Mouse (Mus musculus) right cerebral cortex, adult 2 months (tissue): ENCODE data around the gene Gmds.

Experiments
- DNase-seq, 2 experiments: peaks; one replicate each; pipeline ENCODE4 v3.0.0; 2021 to 2022; ENCODE audit warnings: low spot score in 2 of 2

The Gmds gene

DNA sequence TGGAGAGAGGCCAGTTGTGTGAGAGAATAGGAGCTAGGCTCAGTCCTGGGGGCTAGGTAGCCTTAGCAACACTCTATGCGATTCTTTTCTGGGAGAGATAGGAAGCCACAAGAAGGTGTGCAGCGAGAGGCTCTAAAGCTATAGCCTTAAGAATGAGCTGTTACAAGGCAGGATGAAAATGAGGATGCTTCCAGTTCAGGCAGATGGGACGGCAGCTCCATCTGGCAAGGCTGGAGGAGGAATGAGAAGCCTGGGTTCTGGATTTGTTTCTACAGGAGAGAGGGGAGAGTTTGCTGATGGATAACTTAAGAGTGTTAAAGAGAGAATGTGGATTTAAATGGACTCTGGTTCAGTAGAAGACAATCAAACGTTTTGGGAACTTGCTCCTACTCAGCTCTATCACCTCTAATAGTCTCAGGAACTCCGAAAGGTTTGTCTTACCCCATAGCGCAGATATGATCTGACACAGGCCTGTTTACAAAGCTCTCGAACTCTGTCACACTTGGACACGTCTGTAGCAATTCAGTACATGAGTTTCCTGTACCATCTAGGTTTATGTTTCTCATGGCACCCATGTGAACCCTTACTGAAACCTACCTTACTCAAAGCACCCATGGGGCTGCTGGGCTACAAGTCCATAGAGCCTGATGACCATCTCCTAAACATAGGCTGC is 459.6 kb downstream of the Gmds start:
- DNase-seq = peak; percentile 17 to 27

DNA sequence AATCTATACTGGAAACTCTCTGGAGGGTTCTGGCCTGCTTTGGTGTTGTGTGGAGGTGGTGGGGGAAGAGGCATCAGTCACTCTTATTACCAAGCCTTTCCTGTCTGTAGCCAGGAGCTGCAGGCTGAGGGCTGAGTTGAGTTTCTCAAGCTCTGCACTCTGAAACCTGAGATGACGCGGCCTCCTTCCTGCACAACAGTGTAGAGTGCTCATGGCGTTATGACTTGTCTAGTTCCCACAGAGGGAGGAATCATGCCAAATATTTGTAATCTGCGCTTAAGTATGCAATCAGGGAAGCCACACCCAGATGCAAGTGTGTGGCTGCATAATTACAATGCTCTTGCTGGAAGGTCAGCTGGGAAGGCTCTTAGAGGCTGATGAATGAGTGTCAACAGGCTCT is 461.5 kb downstream of the Gmds start:
- DNase-seq = no peak

DNA sequence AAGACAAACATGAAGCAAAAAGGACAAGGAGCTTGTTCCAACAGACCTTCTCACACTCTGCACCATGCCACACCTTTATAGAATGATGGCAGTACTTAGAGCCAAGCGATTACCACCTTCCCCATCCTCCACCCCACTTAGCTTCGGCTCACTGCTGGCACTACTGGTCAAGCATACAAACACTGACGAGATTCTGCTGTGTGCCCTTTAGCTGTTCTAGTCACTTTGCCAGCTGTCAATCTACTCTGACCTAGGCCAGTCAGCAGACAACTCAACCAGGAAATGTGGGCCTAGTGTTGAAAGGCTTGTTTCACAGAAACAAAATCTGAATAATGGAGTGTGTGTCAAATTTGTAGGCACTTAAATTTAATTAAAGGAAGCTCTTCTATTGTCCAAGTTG is 464.1 kb downstream of the Gmds start:
- DNase-seq = no peak

DNA sequence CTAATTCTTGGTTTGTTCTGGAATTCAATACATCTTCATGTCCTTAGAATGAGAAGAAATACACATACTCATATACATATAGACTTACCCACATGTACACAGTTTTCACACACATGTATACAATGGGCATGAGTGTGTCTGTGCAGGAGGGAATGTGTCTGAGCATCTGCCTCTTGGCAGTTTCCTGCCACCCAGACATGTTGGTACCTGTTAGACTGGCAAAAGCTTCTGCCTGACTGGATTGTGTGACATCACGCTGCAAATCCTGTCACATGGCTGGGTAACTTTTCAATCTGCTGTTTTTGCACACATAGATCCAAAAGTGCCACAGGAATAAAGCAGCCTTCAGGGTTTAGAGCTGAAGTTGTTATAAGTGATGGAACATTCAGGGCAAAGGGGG is 465.3 kb downstream of the Gmds start:
- no peak for DNase-seq

DNA sequence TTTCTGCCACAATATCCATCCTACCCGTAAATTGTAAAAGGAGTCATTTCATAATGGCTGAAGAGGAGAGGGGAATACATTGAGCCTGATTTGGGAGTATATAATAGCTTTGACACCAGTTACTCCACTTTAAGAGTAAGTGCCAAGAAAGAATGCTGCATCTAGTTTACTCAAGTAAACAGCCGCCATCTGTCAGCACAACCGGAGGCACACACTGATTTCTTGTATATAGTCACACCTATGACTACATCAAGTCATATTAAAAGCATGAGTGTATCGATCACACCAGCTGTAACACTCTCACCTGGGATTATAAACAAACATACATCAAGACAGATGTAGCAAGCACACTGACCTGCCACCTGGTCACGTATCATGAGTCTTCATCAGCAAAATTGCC is 473.8 kb downstream of the Gmds start:
- DNase-seq = peak in 1 of 2 experiments; percentile 14

DNA sequence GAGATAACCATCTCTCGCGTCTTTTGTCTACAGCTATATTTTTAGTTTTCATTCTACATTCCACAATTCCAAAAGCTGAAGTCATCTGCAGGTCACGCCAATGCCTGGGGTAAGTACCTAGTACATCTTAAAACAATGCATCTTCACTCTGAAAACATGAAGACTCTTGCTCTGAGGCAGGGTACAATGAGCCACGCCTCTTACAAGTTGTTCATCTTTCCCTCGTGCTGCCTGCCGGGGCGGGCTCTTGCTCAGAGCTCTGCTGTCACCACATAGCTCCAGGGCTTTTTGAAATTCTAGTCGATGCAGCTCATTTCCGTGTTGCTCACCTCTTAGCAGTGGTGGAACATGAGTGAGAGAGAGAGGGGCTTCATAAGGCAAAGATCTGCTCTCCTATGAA is 475.1 kb downstream of the Gmds start:
- no peak for DNase-seq

DNA sequence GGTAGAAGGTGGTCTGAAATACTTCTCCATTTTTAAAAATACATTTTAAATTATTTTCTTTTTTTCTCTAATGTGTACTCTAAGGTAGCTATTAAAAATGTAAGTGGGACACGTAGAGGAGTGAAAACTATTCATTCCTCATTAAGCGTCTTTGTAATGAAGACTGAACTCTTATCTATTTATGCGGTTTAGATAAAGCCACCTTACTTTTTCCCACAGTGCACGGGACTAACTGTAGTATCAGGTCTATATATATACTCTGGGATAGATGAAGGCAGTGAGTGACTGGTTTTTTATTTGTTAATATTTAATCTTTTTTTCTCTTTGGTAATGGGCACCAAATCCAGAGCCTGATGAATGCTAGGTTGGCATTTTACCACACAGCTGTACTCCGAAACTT is 478.3 kb downstream of the Gmds start:
- no peak for DNase-seq

DNA sequence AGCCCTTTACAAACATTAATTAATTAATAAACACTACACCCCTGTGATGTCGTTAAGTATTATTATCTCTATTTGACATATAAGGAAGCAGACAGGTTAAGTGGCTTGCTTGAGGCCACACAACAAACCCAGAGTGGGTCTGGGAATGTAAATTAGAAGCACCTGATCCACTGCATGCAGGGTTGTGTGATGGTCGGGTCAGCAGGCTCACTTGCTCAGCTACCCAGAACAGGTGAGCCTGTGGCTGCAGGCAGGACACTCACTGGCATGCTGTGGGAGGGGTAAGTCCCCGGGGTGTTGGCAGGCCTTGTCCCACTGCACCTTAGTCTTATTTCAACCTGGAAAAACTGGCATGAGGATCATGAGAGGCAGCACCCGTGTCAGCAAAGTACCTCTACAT is 484.5 kb downstream of the Gmds start:
- no peak for DNase-seq

DNA sequence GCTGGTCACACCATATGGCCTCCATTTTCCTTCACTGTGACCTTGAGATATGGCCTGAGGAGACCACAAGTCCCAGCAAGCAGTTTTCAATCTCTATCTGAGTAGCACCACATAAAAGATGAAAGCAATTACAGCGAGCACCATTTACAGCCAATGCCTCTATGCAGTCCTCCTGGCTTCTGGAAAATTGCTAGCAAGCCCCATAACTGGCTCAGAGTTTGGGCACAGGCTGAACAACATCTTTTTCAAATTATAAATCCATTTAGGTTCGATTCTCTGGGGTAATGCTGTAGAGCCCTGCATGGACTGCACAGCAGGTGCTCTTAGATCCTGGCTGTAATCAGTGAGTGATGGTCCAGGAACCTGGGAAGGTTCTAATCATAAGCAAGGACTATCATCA is 485.0 kb downstream of the Gmds start:
- no peak for DNase-seq

DNA sequence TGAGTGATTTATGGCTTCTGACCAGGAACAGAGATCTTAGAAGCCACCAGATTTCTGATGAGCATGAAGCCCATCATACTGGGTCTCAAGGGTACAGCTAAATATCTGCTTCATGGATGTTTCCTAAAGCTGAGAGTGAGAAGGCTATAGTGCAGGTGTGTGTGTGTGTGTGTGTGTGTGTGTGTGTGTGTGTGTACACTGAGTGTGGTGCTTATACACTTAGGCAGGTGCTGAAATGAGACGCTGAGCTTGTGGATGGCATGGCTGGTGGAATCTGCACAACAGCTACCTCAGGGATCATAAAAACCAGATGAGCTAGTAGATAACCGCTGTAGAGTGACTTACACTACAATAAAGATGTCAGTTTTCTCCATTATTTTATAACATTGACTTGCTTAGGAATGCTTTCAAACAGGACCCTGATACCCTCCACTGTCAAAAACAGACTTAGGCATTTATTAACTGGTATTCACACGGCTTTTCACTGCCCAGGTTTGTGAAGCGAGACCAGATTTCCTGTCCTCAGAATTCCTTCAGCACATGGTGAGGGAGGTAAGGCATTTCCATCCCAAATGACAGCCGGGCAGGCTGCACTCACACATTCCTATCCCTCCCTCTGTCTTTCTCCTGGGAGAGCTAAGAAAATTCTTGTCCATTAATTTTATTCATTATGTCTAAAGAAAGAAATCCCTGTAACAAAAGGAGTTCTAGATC is 489.1 kb downstream of the Gmds start:
- no peak for DNase-seq

DNA sequence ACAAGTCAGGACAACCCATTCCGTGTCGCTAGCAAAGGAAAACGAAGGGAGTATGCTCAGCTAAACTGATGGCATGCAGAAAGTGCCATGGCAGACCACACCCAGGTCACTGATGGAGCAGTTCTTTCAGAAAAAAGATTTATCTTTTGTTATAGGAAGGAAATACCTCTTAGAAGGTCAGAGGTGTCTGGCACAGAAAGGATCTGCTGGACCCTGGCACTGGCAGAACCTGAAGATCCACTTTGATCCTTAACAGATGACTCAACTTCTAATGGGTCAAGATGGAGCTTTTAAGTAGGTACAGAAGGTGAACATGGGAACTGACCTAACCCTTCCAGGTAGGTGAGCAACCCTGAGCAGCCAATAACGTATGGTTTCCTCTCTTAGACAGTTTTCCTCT is 502.7 kb downstream of the Gmds start:
- no peak for DNase-seq

DNA sequence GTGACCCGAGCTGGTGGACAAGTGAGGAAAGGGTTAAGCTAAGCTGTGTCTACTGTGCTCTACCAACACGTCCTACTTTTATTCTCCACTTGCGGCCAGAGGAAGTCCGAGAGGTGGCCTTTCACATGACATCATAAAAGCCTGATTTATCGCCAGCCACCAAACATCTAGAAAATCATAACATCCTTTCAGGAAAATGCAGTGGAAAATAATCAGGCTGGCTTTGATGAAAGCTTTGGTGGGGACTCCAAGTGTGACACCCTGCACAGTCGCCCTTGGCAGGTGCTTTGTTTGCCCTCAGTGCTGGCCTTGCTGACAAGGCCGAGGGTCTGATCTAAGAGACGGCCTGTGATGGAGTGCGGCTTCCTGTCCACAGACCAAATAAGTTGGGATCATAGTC is 508.2 kb downstream of the Gmds start:
- DNase-seq = no peak

DNA sequence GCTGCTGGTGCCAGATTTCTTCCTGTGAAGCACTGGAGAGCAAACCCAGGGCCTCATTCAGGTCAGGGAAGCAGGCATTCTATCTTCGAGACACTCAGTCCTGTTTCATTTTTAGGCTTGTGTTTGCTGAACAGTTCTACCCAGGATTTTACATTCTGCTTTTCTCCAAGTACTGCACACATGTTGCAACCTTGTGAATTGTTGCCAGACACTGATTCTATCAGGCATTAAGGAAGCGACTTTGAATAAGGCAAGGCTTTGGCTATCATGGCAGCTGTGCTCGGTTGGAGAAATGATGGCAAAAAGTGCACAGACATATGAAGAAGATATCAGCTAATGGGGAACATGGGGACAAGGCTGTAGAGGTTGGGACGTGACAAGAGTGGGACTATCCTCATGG is 510.1 kb downstream of the Gmds start:
- DNase-seq = no peak

DNA sequence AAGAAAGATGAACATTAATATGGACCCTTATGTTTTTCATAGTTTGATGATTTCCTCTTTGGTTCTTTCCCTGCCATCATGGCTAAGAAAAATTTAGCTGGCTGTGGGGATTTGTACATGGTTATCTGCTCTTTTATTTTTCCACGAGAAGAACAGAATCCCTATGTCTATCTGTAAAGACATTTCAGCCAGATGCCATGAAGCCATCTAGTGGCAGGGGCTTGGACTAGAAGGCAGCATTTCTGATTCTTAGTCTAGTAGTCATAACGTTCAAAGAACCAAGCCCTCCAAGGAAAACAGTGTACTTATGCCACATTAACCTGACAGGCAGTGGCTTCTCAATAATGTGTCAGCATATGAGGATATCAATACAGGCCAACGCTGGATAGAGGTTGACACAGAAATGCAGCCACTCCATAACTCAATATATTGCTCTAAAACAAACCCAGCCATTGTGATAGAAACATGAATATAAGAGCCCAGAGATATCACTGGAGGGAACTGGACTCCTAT is 510.7 kb downstream of the Gmds start:
- no peak for DNase-seq

DNA sequence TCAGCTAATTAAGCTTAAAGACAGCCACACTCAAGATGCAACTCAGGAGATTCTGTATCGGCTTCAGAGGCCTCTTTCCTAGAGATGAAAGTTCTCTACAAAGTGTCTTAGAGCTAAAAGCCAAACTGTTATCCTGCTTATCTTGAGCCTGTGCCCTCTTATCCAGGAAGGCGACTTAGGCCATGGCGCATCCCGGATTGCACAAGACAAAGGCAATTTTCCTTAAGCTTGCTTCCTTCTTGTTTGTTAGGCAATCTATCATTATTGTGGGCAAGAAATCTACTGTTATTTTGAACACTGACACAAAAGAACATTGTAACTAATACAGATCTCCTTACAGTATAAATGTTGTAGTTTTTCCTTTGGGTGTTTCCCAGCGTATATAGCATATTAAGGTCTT is 511.4 kb downstream of the Gmds start:
- no peak for DNase-seq

DNA sequence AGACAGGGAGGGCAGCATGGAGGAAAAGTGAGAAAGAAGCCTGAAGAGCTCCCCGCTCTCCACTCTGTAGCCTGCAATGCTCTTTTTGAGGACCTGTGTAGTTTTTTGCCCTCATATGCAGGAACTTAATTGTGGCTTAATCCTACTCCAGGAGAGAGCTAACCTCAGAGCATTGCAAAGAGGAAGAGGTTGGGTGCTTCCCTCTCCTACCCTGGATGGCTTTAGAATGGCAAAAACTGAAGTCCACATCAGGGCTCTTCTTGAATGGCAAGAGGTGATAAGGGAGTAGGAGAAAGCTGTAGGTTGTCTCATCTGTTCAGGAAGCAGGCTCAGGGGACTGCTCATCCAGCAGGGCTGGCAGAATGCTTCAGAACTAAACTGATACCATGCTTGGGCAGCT is 513.4 kb downstream of the Gmds start:
- DNase-seq = no peak

DNA sequence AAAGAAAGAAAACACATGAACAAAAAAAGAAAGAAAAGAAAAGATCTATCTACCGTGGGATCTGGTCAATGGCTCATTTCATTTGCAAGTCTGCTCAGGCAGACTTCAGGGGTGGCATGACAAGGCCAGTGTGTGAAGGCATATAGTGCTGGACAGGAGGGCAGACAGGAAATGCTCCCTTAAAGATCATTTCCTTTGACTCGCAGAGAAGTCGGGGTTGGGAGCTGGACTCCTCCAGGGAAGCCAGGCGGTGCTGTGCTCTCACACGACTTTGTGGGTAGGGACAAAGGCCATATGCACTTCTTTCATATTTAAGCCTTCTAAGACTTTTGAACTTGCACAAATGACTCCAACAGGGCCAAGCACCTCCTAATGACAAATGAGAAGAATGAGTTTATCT is 515.2 kb downstream of the Gmds start:
- no peak for DNase-seq

DNA sequence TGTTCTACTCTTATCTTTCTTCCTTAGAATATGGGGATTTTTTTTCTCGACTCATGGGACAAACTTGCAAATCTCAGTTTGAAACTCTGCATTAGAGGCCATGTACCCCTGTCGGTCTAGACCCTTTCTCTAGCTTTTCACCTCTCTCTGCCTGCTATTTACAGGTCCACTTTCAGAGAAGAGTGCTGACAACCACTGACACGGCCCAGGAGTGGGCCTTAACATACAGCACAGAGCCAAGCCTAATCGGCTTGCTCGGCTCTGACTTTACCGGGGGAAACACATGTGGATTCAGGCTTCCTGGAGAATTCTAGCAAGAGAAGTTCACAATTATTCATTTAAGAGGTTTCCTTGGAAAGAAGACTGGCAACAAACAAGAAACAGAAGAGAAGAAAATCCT is 517.5 kb downstream of the Gmds start:
- no peak for DNase-seq

DNA sequence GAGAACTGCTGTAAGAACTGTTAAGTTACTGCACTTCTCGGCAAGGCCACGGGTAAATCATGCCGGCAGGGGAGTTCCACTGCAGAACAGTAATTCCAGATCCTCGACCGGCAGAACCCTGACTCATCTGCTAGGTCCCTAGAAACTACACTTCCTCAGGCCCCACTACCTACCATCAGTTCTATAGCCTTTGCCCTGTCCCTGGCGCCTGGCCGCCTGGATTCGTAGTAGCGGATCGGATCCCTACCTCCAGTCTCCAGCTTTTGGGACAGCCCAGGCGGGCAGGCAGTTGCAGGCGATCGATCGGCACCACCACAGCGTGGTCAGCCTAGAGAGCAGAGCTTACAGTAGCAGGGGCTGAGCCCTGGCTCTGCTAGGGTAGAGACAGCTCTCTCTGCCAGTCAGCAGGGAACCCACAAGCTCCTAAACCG is 517.9 kb downstream of the Gmds start:
- no peak for DNase-seq

DNA sequence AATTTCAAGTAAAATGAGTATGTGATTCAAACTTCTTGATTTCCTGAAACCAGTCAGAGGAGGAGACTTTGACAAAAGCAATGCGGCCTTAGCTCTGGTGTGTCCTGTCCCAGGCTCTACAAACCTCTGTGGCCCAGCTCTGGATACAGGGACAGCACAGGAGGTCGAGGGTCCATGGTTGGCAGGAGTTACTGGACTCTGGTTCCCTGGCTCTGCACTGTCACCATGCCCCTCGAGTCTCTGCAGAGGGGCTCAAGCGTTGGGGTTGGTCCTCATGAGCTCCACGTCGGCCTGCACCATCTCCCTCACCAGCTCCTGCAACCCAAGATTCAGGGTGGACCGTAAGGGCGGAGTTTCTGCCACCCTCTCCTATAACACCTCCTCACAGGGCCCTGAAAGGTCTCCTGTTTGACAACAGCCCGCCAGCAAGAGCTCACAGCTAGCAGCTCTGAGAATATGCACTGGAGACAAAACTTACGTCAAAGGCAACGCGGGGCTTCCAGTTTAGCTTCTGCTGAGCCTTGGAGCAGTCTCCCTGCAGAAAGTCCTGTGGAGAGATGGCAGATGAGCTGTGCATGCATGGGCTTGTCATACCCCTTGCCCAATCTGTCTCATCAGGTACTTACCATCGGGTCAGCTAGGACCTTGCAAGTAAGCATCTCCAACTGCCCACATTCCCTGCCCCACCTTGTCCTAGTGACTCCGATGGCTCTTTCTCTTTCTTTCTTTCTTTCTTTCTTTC is 518.7 kb downstream of the Gmds start:
- no peak for DNase-seq

DNA sequence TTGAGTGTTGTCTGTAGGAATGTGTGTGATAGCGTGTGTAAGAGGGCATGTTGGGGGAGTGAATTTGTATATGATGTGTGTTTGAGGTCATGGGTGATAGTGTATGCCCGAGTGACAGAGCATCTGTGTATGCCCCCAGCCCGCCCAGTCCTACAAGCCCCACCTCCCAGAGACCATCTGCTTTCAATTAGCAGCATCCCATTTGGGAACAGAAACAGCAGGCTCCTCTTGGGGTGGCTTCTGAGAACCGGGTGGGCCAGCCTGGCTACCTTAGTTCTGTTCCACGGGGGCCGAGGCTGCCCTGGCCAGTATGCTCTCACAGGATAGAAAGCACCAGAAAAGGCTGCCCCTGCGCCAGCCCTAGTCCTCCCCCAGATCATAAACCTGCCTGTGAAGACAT is 520.2 kb downstream of the Gmds start:
- no peak for DNase-seq

DNA sequence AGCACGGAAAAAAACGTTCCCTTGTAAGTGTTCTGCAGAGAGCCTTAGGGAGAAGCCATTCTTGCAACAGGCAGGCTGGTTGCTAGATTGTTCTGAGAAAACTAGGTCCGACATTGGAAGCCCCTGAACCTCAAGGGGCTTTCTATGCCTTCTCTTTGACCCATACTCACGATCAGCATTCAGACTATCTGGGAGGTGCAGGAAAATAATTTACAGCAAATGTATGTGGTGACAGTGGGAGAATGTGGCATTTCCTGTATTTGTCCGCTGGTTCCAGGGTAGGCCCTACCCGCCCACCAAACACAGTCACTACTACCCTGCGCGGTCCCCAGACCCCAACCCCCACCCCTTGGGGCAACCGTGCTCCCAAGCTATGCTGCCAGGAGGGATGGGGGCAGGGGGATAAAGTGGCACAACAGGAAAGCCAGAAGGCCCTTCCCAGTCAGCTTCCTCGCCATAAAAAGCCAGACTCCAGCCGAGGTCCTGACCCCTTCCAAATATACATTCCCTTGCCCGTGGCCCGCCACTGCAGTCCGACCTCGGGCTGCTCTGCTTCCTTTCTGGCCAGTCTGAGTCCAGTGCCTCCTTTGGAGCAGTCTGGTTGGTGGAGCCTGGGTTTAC is 523.0 kb downstream of the Gmds start:
- DNase-seq = no peak
